Mouse (Mus musculus): ENCODE measurements around the gene Myoc. TPM values are rescaled to one million over a fixed set of nuclear protein-coding genes. Genes with fewer than 3 reads are reported as not detected.
"Not testable (repeated sequence)": the region's sequence is repeated elsewhere in the genome, so short reads cannot be mapped to it uniquely, and the experiment has no call there.

Myoc gene
- polyA plus RNA-seq, 1 experiment from 2014 or later: not detected

GRCm38 (mm10) chr1:162625229-162625628, 13.7 kb upstream of the Myoc start:
- WGBS: 27% methylated on average over 7 of the region's 7 CpGs

DNA sequence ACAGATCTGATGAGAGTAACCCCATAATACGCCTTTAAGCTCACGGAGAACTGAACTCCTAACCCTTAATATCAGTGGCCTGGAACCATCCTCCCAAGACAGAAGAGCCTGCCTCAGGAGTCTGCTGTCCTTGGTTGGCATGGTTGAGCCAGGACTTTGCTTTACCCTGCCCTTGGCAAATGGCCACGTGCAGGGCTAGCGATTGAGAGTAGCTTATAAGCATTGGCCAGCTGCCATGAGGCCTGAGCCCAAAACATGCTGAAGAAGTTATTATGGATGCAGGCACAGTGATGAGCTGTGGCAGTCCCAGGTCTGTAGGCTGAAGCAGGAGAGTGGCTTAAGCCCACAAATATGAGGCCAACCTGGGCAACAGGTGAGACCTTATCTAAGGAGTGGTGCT, 11.1 kb upstream of the Myoc start:
- H3K27me3 ChIP-seq; H3K4me1 ChIP-seq; H3K27ac ChIP-seq; H3K9me3 ChIP-seq; H3K4me3 ChIP-seq; ATAC-seq (ENCODE audit: borderline replicate concordance, extremely low read depth, low FRiP score, low TSS enrichment); H3K9ac ChIP-seq; H3K36me3 ChIP-seq; H3K4me2 ChIP-seq: not testable (repeated sequence)
- 69% methylated on average over 4 of the region's 4 CpGs for WGBS

More at GRCm38 (mm10) chr1:162625229-162625628, 13.7 kb upstream of the Myoc start:
- Histone ChIP-seq H3K9me3 (no peaks in the 10 kb centered on the region), H3K27me3 (no peaks in the 10 kb centered on the region), H3K4me1 (no peaks in the 10 kb centered on the region), H3K36me3 (no peaks in the 10 kb centered on the region), H3K9ac (no peak overlapping the region), H3K4me2 (no peak overlapping the region), H3K27ac (no peak overlapping the region), H3K4me3 (no peak overlapping the region)
- no peak for ATAC-seq (ENCODE audit: borderline replicate concordance, extremely low read depth, low FRiP score, low TSS enrichment)

GRCm38 (mm10) chr1:162628326-162628725, 10.6 kb upstream of the Myoc start:
- ATAC-seq (ENCODE audit: borderline replicate concordance, extremely low read depth, low FRiP score, low TSS enrichment): not testable (repeated sequence)
- WGBS: 95% methylated on average over 15 of the region's 15 CpGs

GRCm38 (mm10) chr1:162635291-162635931, 3.5 kb upstream of the Myoc start:
- 23% methylated on average over 1 of the region's 1 CpGs for WGBS

More at GRCm38 (mm10) chr1:162628326-162628725, 10.6 kb upstream of the Myoc start:
- H3K4me3 ChIP-seq, H3K27ac ChIP-seq, H3K9me3 ChIP-seq, H3K9ac ChIP-seq, H3K27me3 ChIP-seq, H3K36me3 ChIP-seq, H3K4me2 ChIP-seq, H3K4me1 ChIP-seq: not testable (repeated sequence)

DNA sequence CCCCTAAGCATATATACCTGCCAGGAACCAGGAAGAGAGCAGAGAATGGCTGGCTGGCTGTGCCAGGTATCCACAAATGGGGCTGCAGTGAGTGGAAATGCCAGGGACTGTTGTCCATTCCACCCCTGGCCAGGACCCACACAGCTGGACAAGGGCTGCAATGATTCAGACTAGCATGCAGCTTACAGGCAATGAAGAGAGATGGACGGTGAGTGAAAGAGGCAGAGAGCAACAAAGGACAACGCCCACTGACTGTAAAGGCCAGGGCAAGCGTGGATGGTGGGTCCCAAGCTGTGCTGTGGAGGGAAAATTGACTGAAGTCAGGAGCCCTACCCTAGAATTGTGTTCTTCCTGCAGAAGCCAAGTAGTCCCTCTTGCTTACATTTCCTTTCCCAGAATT, 2.4 kb upstream of the Myoc start:
- Histone ChIP-seq H3K4me2 (no peak overlapping the region), H3K36me3 (no peaks in the 10 kb centered on the region), H3K9ac (no peak overlapping the region), H3K27me3 (no peaks in the 10 kb centered on the region), H3K27ac (no peak overlapping the region), H3K4me3 (no peak overlapping the region), H3K4me1 (peaks cover 6% of the 10 kb centered on the region), H3K9me3 (no peaks in the 10 kb centered on the region)
- no peak for ATAC-seq (ENCODE audit: borderline replicate concordance, extremely low read depth, low FRiP score, low TSS enrichment)
- 75% methylated on average over 3 of the region's 3 CpGs for WGBS

More at GRCm38 (mm10) chr1:162635291-162635931, 3.5 kb upstream of the Myoc start:
- H3K4me2 ChIP-seq; ATAC-seq (ENCODE audit: borderline replicate concordance, extremely low read depth, low FRiP score, low TSS enrichment); H3K9me3 ChIP-seq; H3K27ac ChIP-seq; H3K4me3 ChIP-seq; H3K27me3 ChIP-seq; H3K9ac ChIP-seq; H3K36me3 ChIP-seq; H3K4me1 ChIP-seq: not testable (repeated sequence)

GRCm38 (mm10) chr1:162638535-162638934, 420 bp upstream of the Myoc start:
- H3K36me3 ChIP-seq: no peaks in the 10 kb centered on the region
- WGBS: 86% methylated on average over 4 of the region's 4 CpGs
- no peak overlapping the region for H3K4me2 ChIP-seq
- H3K9me3 ChIP-seq: no peaks in the 10 kb centered on the region
- no peak for ATAC-seq (ENCODE audit: borderline replicate concordance, extremely low read depth, low FRiP score, low TSS enrichment)
- peaks cover 6% of the 10 kb centered on the region for H3K4me1 ChIP-seq
- H3K9ac ChIP-seq: no peak overlapping the region
- no peak overlapping the region for H3K27ac ChIP-seq
- H3K4me3 ChIP-seq: no peak overlapping the region
- H3K27me3 ChIP-seq: no peaks in the 10 kb centered on the region

DNA sequence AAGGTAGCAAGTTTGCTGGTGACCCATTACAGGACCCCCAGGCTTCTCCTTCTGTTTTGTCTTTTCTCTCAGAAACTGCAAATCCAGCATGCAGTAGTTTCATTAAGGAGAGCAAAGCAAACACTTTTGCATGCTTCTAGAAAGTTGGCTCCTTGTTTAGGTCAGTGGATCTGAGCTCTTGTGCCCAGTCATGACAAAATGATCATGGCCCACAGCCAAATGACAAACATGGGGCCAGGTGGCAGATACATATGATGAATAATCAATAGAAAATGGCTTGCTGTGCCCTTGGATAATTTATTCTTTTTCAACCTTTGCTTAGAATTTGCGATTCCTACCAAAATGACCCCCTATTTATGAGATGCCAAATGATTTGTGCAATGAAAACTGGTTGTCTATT, 906 bp downstream of the Myoc start:
- Histone ChIP-seq H3K9ac (no peak overlapping the region), H3K9me3 (no peaks in the 10 kb centered on the region), H3K4me2 (no peak overlapping the region), H3K4me1 (peaks cover 9% of the 10 kb centered on the region), H3K4me3 (no peak overlapping the region), H3K36me3 (no peaks in the 10 kb centered on the region), H3K27ac (no peak overlapping the region), H3K27me3 (no peaks in the 10 kb centered on the region)
- no peak for ATAC-seq (ENCODE audit: borderline replicate concordance, extremely low read depth, low FRiP score, low TSS enrichment)
- WGBS: 89% methylated on average over 1 of the region's 1 CpGs

DNA sequence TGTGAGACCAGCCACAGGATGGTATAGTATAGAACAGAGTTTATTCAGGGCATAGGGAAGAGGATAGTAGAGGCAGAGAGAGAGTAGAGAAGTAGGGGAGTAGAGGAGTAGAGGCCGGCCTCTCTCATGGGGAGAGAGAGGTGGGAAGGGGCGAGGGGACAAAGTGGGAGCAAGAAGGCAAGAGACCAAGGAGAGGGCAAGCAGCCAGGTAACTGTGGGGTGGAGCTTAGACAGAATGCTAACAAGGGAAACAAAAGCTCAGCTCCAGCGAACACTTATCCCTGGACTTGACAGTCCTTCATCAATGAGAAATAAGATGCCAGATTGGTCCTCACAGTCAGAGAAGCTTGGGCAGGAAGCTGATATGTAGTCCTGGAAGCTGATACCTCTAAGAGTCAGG, 3.6 kb downstream of the Myoc start:
- Histone ChIP-seq H3K4me2 (no peak overlapping the region), H3K27ac (no peak overlapping the region), H3K9me3 (no peaks in the 10 kb centered on the region), H3K27me3 (no peaks in the 10 kb centered on the region), H3K9ac (no peak overlapping the region), H3K36me3 (no peaks in the 10 kb centered on the region), H3K4me1 (peaks cover 9% of the 10 kb centered on the region), H3K4me3 (no peak overlapping the region)
- no peak for ATAC-seq (ENCODE audit: borderline replicate concordance, extremely low read depth, low FRiP score, low TSS enrichment)
- 70% methylated on average over 3 of the region's 3 CpGs for WGBS

DNA sequence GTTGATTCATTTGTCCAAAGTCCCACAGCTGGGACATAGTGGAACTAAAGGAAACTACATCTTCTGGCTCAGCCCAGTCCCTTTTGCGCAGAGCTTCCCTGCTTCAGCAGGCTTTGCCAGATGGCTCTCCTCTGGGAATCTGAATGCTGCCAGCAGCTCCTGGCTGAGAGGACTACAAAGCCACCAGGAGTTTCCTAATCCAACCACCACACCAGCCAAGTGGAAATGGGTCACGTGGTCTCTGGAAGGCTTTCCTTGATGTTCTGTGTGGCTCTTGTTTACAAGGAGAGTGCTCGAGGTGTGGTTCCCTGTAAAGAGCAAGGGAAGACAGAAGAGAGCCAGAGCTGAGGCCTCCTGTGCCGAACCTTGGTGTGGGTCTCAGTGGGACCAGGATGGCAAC, 4.8 kb downstream of the Myoc start:
- Histone ChIP-seq H3K27ac (no peak overlapping the region), H3K27me3 (no peaks in the 10 kb centered on the region), H3K9ac (no peak overlapping the region), H3K36me3 (no peaks in the 10 kb centered on the region), H3K4me1 (peaks cover 9% of the 10 kb centered on the region), H3K4me2 (no peak overlapping the region), H3K4me3 (no peak overlapping the region), H3K9me3 (no peaks in the 10 kb centered on the region)
- no peak for ATAC-seq (ENCODE audit: borderline replicate concordance, extremely low read depth, low FRiP score, low TSS enrichment)
- 28% methylated on average over 4 of the region's 4 CpGs for WGBS

DNA sequence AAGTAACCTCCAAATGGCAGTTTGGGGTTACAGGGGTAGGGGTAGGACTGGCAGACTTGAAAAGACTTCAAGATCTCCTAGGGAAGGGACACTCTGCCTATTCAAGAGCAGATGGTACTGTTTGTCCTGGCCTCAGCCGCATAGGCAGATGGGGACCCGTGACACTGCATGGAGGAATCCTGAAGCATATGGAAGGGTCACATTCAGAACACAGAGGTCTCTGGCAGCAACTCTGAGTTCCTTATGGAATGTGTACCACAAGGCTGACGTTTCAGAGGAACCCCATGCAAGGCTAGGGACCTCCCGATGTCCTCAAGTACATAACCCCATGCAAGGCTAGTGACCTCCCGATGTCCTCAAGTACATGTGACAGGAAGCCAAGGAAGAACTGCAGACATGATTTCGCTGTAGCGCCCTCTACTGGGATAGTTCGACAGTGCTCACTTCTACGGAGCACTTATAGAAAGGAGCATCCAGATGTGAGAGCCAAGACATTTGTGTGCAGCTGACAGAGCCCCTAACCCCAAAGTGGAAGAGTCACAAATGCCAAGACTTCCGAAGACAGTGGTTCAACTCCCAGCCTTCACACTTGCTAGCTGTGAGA, 7.2 kb downstream of the Myoc start:
- Histone ChIP-seq H3K4me2 (no peak overlapping the region), H3K4me1 (0 out of 2 replicates have a peak, but pooled peaks cover 2% of the 10 kb centered on the region), H3K27ac (no peak overlapping the region), H3K9ac (no peak overlapping the region), H3K9me3 (no peaks in the 10 kb centered on the region), H3K4me3 (no peak overlapping the region), H3K27me3 (no peaks in the 10 kb centered on the region), H3K36me3 (no peaks in the 10 kb centered on the region)
- no peak for ATAC-seq (ENCODE audit: borderline replicate concordance, extremely low read depth, low FRiP score, low TSS enrichment)
- 72% methylated on average over 10 of the region's 10 CpGs for whole genome bisulfite sequencing

GRCm38 (mm10) chr1:162648416-162648815, 9.5 kb downstream of the Myoc start:
- H3K9me3 ChIP-seq: no peaks in the 10 kb centered on the region
- no peak for ATAC-seq (ENCODE audit: borderline replicate concordance, extremely low read depth, low FRiP score, low TSS enrichment)
- H3K4me3 ChIP-seq: no peak overlapping the region
- 86% methylated on average over 14 of the region's 14 CpGs for WGBS
- 0 out of 2 replicates have a peak, but pooled peaks cover 2% of the 10 kb centered on the region for H3K4me1 ChIP-seq
- no peaks in the 10 kb centered on the region for H3K27me3 ChIP-seq
- no peak overlapping the region for H3K27ac ChIP-seq
- H3K4me2 ChIP-seq: no peak overlapping the region
- H3K36me3 ChIP-seq: no peaks in the 10 kb centered on the region
- H3K9ac ChIP-seq: no peak overlapping the region

- Histone ChIP-seq H3K4me1 (no peaks in the 10 kb centered on the region), H3K36me3 (no peaks in the 10 kb centered on the region), H3K27ac (no peak within 1 kb of the TSS), H3K4me3 (no peak within 1 kb of the TSS), H3K9ac (no peak within 1 kb of the TSS), H3K4me2 (no peak within 1 kb of the TSS), H3K27me3 (no peaks in the 10 kb centered on the region), H3K9me3 (no peaks in the 10 kb centered on the region)
- no peak for ATAC-seq (ENCODE audit: borderline replicate concordance, extremely low read depth, low FRiP score, low TSS enrichment)
- WGBS: 90% methylated on average over 7 of the region's 7 CpGs
Observed at GRCm38 (mm10) chr1:162658119-162658518, 19.2 kb downstream of the Myoc start, which contains the start of gene Myocos. Myocos (minus strand) TSS chr1:162658219.
